Mouse (Mus musculus) intestine, embryonic 16.5 days (tissue): Measurements from ENCODE around the gene Dpp3. TPM values are rescaled to one million over a fixed set of nuclear protein-coding genes. Genes with fewer than 3 reads are reported as not detected.
"Not testable (repeated sequence)": the region's sequence is repeated elsewhere in the genome, so short reads cannot be mapped to it uniquely, and the experiment has no call there.

Experiments
- ATAC-seq: fragments of 200-750 bp; cut with Nextera tagmentation; 2 replicates; pipeline ENCODE4 v1.8.0; 2017; ENCODE audit warnings: moderate TSS enrichment, moderate library complexity
- H3K27ac ChIP-seq: fragments of 300-500 bp; sonication (generic); 2 replicates; pipeline ENCODE4 v1.5.1; 2014; ENCODE audit warnings: mild to moderate bottlenecking, low read length
- H3K27me3 ChIP-seq: fragments of 300-500 bp; sonication (generic); replicated peaks from 2 replicates; pipeline ENCODE4 v1.6.1; 2014; ENCODE audit warnings: low read length, control low read depth, mixed read lengths; ENCODE audit not compliant: control insufficient read depth, insufficient read depth
- H3K36me3 ChIP-seq: fragments of 300-500 bp; sonication (generic); 2 replicates; pipeline ENCODE4 v1.6.1; 2014; ENCODE audit warnings: low read length, control low read depth; ENCODE audit not compliant: control insufficient read depth, insufficient read depth
- H3K4me1 ChIP-seq: fragments of 300-500 bp; sonication (generic); 2 replicates; pipeline ENCODE4 v1.6.1; 2014; ENCODE audit warnings: low read length, control low read depth, mixed read lengths; ENCODE audit not compliant: control insufficient read depth, insufficient read depth
- H3K4me2 ChIP-seq: fragments of 300-500 bp; sonication (generic); 2 replicates; pipeline ENCODE4 v1.6.1; 2014; ENCODE audit warnings: low read depth, low read length, control low read depth
- H3K4me3 ChIP-seq: fragments of 300-500 bp; sonication (generic); 2 replicates; pipeline ENCODE4 v1.5.1; 2014; ENCODE audit warnings: mild to moderate bottlenecking, low read length
- H3K9ac ChIP-seq: fragments of 300-500 bp; sonication (generic); 2 replicates; pipeline ENCODE4 v1.6.1; 2014; ENCODE audit warnings: low read depth, low read length
- H3K9me3 ChIP-seq: fragments of 300-500 bp; sonication (generic); 2 replicates; pipeline ENCODE4 v1.6.1; 2016; ENCODE audit warnings: low read length, control low read depth; ENCODE audit not compliant: control insufficient read depth
- WGBS: fragments of 180-500 bp; shearing (Covaris S2); extraction: QIAGEN DNeasy Blood & Tissue Kit; methylation state at CpG from one replicate; pipeline ENCODE4 v1.1.7; 2014; 5-methylcytosine and 5-hydroxymethylcytosine counted together
- polyA plus RNA-seq: library from polyadenylated mRNA; unstranded; fragments of >200 nt; fragmentation: Nextera tagmentation; extraction: Ambion mirVana; gene quantifications from 2 replicates; pipeline ENCODE4 v1.2.1, GENCODE M21; 2015

Gene Dpp3
- polyA plus RNA-seq, 1 experiment from 2014 or later: 138 TPM

DNA sequence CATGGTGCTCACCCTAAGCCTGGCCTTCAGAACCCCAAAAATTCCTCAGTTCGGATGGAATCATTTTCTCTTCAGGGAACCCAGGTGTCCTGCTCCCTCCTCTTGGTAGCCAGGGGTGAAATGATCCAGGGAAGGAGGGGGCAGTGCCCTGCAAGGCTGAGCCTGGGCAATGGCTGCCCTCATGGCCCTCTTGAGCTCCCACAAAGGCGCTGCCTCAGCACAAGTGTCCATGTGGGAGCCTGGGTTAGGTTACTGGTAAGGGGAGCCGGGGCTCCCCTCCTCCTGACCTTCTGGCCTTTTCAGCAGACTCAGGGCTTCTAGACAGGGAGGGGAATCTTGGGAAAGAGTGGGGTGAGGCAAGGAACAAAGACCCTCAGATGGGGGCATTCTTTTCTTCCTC, 51.3 kb downstream of the Dpp3 start:
- Histone ChIP-seq H3K9me3 (no peaks in the 10 kb centered on the region), H3K4me3 (no peak overlapping the region), H3K36me3 (no peaks in the 10 kb centered on the region), H3K27me3 (peaks cover 2% of the 10 kb centered on the region; the same call in 1 of the 2 replicates), H3K9ac (no peak overlapping the region), H3K27ac (no peak overlapping the region), H3K4me2 (no peak overlapping the region), H3K4me1 (peaks cover 8% of the 10 kb centered on the region)
- 62% methylated on average over 3 of the region's 3 CpGs for WGBS
- no peak for ATAC-seq

GRCm38 (mm10) chr19:4876241-4876640, 51.8 kb downstream of the Dpp3 start:
- no peak overlapping the region for H3K27ac ChIP-seq
- 65% methylated on average over 2 of the region's 4 CpGs for WGBS
- H3K27me3 ChIP-seq: peaks cover 2% of the 10 kb centered on the region; the same call in 1 of the 2 replicates
- H3K9me3 ChIP-seq: no peaks in the 10 kb centered on the region
- no peak overlapping the region for H3K4me3 ChIP-seq
- H3K4me2 ChIP-seq: no peak overlapping the region
- no peaks in the 10 kb centered on the region for H3K36me3 ChIP-seq
- no peak for ATAC-seq
- H3K4me1 ChIP-seq: peaks cover 8% of the 10 kb centered on the region
- H3K9ac ChIP-seq: no peak overlapping the region

DNA sequence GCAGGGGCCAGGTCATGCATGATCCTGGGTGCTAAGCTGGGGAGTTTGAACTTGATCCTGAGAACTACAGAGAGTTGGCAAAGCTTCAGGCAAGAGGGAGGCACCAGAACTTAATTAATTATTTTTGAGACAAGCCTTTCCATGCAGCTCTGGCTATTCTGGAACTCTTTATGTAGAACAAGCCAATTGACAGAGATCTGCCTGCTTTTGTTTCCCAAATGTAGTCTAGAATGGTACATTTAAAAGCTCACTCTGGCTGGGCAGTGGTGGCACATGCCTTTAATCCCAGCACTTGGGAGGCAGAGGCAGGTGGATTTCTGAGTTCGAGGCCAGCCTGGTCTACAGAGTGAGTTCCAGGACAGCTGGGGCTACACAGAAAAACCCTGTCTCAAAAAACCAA, 53.5 kb downstream of the Dpp3 start:
- 77% methylated on average over 1 of the region's 1 CpGs for WGBS
- not testable (repeated sequence) for ATAC-seq, H3K4me2 ChIP-seq

GRCm38 (mm10) chr19:4865147-4865546, 62.9 kb downstream of the Dpp3 start:
- WGBS: 3% methylated on average over 17 of the region's 17 CpGs
- no peak for ATAC-seq
- H3K4me1 ChIP-seq: peaks cover 4% of the 10 kb centered on the region; the same call in 1 of the 2 replicates
- H3K4me2 ChIP-seq: peak overlapping the region; percentile 37; the same call in 1 of the 2 replicates
- H3K27ac ChIP-seq: no peak overlapping the region
- no peaks in the 10 kb centered on the region for H3K36me3 ChIP-seq
- no peaks in the 10 kb centered on the region for H3K9me3 ChIP-seq
- no peak overlapping the region for H3K4me3 ChIP-seq
- H3K9ac ChIP-seq: 0 out of 2 replicates have a peak overlapping the region, but pooled peaks have one; percentile 24
- no peaks in the 10 kb centered on the region for H3K27me3 ChIP-seq

More for the DNA sequence above, 53.5 kb downstream of the Dpp3 start:
- not testable (repeated sequence) for H3K27ac ChIP-seq, H3K9ac ChIP-seq, H3K36me3 ChIP-seq, H3K27me3 ChIP-seq, H3K9me3 ChIP-seq, H3K4me1 ChIP-seq, H3K4me3 ChIP-seq

- Histone ChIP-seq H3K4me3 (no peak overlapping the region), H3K27ac (no peak overlapping the region), H3K27me3 (no peaks in the 10 kb centered on the region), H3K9me3 (no peaks in the 10 kb centered on the region), H3K9ac (no peak overlapping the region), H3K4me2 (no peak overlapping the region), H3K36me3 (no peaks in the 10 kb centered on the region), H3K4me1 (peaks cover 4% of the 10 kb centered on the region; the same call in 1 of the 2 replicates)
- no peak for ATAC-seq
- 54% methylated on average over 6 of the region's 6 CpGs for WGBS
Measured at GRCm38 (mm10) chr19:4863048-4863447, 65.0 kb downstream of the Dpp3 start.

GRCm38 (mm10) chr19:4859081-4859480, 69.0 kb downstream of the Dpp3 start:
- no peak overlapping the region for H3K27ac ChIP-seq
- H3K4me2 ChIP-seq: no peak overlapping the region
- no peaks in the 10 kb centered on the region for H3K9me3 ChIP-seq
- no peak overlapping the region for H3K9ac ChIP-seq
- H3K36me3 ChIP-seq: no peaks in the 10 kb centered on the region
- no peak overlapping the region for H3K4me3 ChIP-seq
- H3K4me1 ChIP-seq: peaks cover 4% of the 10 kb centered on the region; the same call in 1 of the 2 replicates
- H3K27me3 ChIP-seq: no peaks in the 10 kb centered on the region
- peak; percentile 73 for ATAC-seq
- whole genome bisulfite sequencing: 67% methylated on average over 6 of the region's 6 CpGs

Other genes starting within 250 kb of the Dpp3 start
- 1.1 and 2.1 TPM in 2 replicates for gene Gm960, start 229.6 kb downstream of the Dpp3 start, polyA plus RNA-seq
- 0.77 and 0.88 TPM in 2 replicates for gene Sptbn2, start 217.1 kb downstream of the Dpp3 start, polyA plus RNA-seq
- gene Rbm4b, start 171.8 kb downstream of the Dpp3 start, polyA plus RNA-seq: 38.5 and 41.6 TPM in 2 replicates
- gene Rbm4, start 134.4 kb downstream of the Dpp3 start, polyA plus RNA-seq: 47.3 and 49.4 TPM in 2 replicates
- 29.4 and 30.1 TPM in 2 replicates for gene Gm21992, start 116.7 kb downstream of the Dpp3 start, polyA plus RNA-seq
- 73.1 and 77.0 TPM in 2 replicates for gene Rbm14, start 116.7 kb downstream of the Dpp3 start, polyA plus RNA-seq
- gene Ccs, start 89.0 kb downstream of the Dpp3 start, polyA plus RNA-seq: 61.4 and 65.8 TPM in 2 replicates
- gene Ccdc87, start 88.9 kb downstream of the Dpp3 start, polyA plus RNA-seq: 0.06 TPM in 1 of 2 replicates, not detected in the other
- gene Ctsf, start 73.2 kb downstream of the Dpp3 start, polyA plus RNA-seq: 24.0 and 26.3 TPM in 2 replicates
- gene Actn3, start 50.4 kb downstream of the Dpp3 start, polyA plus RNA-seq: 1.1 and 1.3 TPM in 2 replicates
- gene Zdhhc24, start 49.6 kb downstream of the Dpp3 start, polyA plus RNA-seq: 10.9 and 11.1 TPM in 2 replicates
- gene Bbs1, start 21.7 kb downstream of the Dpp3 start, polyA plus RNA-seq: 2.4 and 2.8 TPM in 2 replicates
- gene Peli3, start 14.8 kb upstream of the Dpp3 start, polyA plus RNA-seq: 1.3 and 1.6 TPM in 2 replicates
- 88.1 and 98.2 TPM in 2 replicates for gene Mrpl11, start 33.9 kb upstream of the Dpp3 start, polyA plus RNA-seq
- gene Npas4, start 62.0 kb upstream of the Dpp3 start, polyA plus RNA-seq: 0.13 and 0.22 TPM in 2 replicates
- 4.5 and 5.4 TPM in 2 replicates for gene Slc29a2, start 95.6 kb upstream of the Dpp3 start, polyA plus RNA-seq
- gene B4gat1, start 110.5 kb upstream of the Dpp3 start, polyA plus RNA-seq: 34.2 and 39.3 TPM in 2 replicates
- 0.92 and 1.5 TPM in 2 replicates for gene AC124502.3, start 110.6 kb upstream of the Dpp3 start, polyA plus RNA-seq
- 43.7 and 44.1 TPM in 2 replicates for gene Brms1, start 113.1 kb upstream of the Dpp3 start, polyA plus RNA-seq
- 2.5 and 2.8 TPM in 2 replicates for gene Rin1, start 122.2 kb upstream of the Dpp3 start, polyA plus RNA-seq
- 42.8 and 49.6 TPM in 2 replicates for gene Cd248, start 139.8 kb upstream of the Dpp3 start, polyA plus RNA-seq
- gene Tmem151a, start 157.2 kb upstream of the Dpp3 start, polyA plus RNA-seq: 4.7 and 5.1 TPM in 2 replicates
- 155 and 176 TPM in 2 replicates for gene Yif1a, start 160.3 kb upstream of the Dpp3 start, polyA plus RNA-seq
- 8.1 and 8.3 TPM in 2 replicates for gene Cnih2, start 170.2 kb upstream of the Dpp3 start, polyA plus RNA-seq
- 241 and 244 TPM in 2 replicates for gene Rab1b, start 178.8 kb upstream of the Dpp3 start, polyA plus RNA-seq
- 12.7 and 13.6 TPM in 2 replicates for gene Klc2, start 190.3 kb upstream of the Dpp3 start, polyA plus RNA-seq